1 mouse cellular context compared by ENCODE assay signal in the genomic region with DNA sequence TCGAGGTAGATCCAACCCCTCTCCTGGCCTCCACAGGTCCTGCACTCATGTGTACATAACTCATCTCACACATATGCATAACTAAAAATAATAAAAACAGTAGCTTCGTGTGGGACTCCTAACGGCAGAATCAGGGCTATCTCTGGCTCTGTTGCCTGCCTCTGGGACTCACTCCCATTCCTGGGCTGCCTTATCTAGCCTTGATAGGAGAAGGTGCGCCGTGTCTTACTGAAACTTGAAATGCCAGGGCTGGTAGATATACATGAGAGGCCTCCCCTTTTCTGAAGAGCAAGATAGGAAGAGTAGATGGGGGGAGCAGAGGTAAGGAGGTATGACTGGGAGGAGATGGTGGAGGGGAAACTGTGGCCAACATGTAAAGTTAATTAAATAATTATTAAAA.
A peak's percentile ranks its signal among the peaks of the same experiment; 100 is the strongest.
TF ChIP-seq lines count a peak whose summit lies in the region.

No protein-coding gene starts in this region.

TF ChIP-seq in MEL, 35 proteins besides CTCF, POLR2A, EP300 and RAD21:
- TF ChIP-seq MAX (IDR thresholded peaks at IDR 0.05; ENCODE audit: low read length), result no peak
- peak; percentile 54; the same call in 1 of the 2 replicates for TF ChIP-seq GATA1 (IDR thresholded peaks at IDR 0.05; ENCODE audit: low read depth, low read length)
- TF ChIP-seq TCF12 (IDR thresholded peaks at IDR 0.05; ENCODE audit: low read depth, low read length), result peak; percentile 56; the same call in 1 of the 2 replicates
